Mouse (Mus musculus): Measurements from ENCODE around the gene Otop3.
A peak's percentile ranks its signal among the peaks of the same experiment; 100 is the strongest.

Gene Otop3

DNA sequence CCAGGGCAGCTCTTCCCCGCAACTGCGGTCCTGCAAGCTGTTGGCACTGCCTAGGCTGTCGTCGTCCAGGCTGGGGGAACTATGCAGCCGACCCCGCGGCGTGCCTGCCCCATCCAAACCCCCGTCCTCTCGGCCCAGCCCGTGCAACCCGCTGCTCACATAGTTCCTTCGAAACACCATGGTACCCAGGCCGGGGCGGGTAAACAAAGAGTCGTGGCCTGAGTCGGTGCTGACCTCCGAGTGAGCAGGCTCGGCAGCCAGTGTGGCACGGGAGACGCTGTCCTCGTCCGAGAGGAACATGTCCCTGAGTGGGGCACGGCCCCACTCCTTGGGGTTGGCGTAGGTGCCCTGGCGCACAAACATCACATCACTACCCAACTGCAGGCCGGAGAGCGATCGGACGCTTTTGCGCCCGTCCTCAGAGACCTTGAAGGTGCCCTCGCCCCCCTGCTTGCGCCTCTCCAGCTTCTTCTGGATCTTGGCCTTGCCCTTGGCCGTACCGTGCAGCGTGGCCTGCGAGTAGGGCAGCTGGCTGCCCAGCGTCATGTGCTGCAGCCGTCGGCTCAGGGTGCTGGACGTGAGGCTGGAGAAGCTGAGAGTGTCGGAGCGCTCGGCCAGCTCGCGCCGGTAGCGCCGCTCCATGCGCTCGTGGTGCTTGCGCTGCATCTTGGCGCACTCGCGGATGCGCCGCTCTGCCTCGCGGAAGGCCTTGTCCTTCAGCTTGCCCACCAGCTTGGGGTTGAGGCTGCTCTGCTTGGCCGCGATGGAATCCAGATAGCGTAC is 16.1 kb upstream of the Otop3 start:
- no peak for DNase-seq (ENCODE audit: low spot score in 2 of 2)

DNA sequence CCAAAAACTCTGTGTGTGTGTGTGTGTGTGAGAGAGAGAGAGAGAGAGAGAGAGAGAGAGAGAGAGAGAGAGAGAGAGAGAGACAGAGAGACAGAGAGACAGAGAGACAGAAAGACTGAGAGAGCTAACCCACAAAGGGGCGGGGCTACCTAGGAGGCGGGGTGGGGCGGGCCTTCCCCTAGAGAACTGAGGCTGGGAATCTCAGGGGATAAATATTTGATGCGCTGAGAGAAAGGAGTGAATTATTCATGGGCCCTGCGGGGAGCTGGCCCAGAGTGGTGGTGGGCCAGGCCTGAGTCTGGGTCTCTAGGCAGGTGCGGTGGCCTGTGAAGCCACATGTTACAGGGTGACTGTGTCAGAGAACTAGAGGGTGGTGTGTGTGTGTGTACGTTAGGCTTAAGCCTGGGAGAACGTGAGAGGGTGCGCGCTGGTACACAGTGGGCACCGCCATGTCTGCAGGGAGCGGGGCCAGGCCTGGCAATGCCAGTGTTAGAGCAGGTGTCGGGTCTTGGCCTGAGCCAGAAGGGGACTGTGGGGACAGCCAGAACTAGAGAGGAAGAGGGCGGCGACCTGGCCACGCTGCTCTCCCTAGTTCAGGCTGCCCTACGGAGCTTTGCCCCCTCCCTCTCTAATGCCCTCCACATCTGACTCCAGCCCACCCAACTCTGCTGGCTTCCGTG is 14.7 kb upstream of the Otop3 start:
- DNase-seq (ENCODE audit: low spot score in 2 of 2) = no peak

DNA sequence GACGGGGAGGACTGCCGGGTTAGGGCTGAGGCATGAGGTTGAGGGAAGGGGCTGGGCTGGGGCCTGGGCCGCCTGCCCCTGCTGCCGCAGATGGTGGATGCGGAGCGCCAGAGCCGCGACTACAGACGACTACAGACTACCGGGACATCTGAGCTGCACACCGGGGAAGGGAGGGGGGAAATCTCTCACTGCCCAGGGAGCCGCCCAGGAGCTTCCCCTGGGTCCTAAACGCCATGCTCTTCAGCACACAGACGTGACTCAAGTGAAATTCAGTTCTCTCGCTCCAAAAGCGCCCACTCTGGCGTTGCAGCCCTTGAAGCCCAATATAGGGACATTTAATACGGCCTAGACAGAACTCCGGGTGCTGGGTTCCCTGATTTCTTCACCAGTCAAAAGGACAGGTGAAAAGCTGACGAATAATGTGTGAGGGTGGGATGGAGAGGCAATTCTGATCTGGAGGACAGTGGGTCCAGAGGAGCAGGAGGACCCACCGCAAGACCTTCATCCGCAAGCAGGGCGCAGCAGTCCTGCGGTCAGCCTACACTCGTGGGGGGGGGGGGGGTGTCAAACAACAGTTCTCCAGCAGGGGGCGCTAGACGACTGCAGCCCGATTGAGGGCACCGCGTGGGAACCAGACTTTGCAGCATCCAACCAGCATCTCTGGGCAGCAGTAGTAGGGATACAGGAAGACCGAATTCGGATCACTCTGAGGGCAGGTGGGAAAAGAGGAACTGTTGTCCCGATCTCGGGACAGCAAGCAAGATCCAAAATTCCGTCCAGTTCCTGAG is 12.4 kb upstream of the Otop3 start, which contains the start of gene Ush1g:
Ush1g (minus strand) TSS at position 136 of the 788 bp plus-strand sequence.
- DNase-seq (ENCODE audit: low spot score in 2 of 2) = peak; percentile 44 to 55

DNA sequence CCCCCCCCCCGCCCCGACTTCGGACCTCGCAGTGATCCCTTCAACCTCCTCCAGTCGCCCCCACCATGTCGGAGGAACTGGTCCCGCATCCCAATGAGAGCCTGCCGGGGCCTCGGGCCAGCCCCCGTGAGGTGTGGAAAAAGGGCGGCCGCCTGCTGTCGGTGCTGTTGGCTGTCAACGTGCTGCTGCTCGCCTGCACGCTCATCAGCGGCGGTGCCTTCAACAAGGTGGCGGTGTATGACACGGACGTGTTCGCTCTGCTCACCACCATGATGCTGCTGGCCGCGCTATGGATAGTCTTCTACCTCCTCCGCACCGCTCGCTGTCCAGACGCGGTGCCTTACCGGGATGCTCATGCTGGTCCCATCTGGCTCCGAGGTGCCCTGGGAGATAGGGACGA is 11.2 kb upstream of the Otop3 start:
- DNase-seq (ENCODE audit: low spot score in 2 of 2) = no peak

DNA sequence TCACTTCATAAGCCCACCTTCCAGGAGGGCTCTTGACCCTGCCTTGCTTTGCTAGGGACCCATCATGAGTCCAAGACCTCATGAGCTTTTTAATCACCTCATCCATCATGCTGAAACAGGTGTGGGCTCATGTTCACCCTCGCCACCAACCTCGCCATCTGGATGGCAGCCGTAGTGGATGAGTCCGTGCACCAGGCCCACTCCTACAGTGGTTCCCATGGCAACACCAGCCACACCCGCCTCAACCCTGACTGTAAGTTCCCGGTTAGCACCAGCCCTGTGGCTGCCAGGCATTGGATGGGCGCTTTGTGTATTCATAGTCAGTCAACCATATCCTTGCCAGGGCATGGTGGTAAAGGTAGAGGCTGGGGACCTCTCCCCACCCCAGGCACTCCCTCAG is 7.8 kb upstream of the Otop3 start:
- DNase-seq (ENCODE audit: low spot score in 2 of 2) = no peak

DNA sequence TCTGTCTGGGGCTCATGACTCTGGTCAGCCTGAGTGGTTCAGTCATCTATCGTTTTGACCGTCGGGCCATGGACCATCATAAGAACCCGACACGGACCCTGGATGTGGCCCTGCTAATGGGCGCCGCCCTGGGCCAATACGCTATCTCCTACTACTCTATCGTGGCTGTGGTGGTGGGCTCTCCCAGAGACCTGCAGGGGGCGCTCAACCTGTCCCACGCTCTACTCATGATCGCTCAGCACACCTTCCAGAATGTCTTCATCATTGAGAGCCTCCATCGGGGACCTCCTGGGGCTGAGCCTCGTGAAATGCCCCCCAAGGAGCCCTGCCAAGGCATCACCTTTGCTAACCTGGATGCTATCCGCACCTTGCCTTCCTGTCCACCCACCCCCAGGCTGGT is 5.2 kb upstream of the Otop3 start:
- DNase-seq (ENCODE audit: low spot score in 2 of 2) = no peak

DNA sequence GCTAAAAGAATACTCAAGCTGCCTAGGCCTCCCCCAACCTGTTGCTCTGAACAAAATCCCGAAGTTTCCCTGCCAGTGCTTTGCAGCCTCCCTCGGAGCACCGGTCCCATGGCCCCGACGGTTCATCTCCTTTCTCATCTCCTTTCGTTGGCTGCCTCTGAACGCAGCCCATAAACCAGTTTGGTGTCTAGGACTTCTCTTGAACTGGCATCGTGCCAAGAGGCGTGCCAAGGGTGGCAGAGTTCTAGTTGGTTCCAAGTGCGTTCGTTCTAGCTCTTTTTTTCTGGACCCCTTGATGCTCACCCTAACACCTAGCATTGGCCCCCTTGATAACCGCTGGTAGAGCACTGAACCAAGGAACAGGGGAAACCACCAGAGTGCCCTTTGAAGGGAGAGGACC is 692 bp downstream of the Otop3 start:
- no peak for DNase-seq (ENCODE audit: low spot score in 2 of 2)

DNA sequence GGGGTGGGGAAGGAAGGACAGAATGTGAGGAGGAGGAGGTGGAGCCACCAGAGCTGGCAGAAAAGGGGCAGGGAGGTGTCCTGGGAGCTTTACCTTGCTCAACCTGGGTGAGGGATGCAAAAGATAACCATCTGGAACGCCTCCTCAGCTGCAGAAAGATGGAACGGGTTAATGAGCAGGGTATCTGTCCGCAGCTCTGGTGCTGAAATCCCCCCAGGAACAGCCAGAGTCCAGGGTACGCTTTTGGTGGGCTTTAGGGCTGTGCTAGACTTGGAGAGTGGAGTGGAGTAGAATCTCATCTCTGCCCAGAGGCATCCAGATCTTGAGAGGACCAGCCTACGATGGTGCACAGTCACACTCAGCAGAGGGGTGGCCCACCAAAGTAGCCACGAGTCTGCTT is 1.6 kb downstream of the Otop3 start:
- DNase-seq (ENCODE audit: low spot score in 2 of 2) = no peak

DNA sequence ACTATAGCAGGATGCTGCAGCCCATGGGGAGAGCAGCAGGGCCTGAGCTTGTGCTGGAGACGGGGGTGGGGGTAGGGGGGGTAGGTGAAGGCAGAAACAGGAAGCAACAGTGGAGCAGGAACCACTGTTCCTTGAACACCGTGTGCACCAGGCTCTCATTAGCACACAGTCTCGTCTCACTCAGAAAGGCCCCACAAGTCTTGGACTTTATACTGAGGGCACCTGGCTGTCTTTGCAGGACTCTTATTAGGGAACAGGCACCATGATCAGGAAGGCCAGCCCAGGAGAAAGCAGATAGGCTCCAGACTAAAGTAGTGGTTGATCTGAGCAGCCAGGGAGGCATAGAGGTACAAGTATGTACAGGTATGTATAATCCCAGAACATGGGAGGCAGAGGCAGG is 2.8 kb downstream of the Otop3 start:
- DNase-seq (ENCODE audit: low spot score in 2 of 2) = no peak

DNA sequence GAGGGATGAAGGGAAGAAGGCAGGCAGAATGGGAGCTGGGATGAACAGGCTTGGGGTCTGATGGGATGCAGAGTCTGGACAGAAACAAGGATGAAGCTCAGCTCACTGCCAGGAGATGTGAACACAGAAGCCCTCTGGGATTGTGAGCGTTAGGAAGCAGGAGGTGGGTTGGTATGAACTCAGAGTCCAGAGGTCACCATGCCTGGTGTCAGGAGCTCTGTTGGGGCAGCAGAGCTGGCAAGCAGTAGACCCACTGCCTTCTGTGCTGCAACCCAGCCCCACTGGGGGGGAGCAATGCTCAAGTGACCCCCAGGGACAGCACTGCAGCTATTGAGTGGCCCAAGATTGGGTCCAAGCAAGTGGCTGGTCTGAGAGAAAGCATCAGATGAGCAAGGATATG is 3.3 kb downstream of the Otop3 start:
- no peak for DNase-seq (ENCODE audit: low spot score in 2 of 2)

DNA sequence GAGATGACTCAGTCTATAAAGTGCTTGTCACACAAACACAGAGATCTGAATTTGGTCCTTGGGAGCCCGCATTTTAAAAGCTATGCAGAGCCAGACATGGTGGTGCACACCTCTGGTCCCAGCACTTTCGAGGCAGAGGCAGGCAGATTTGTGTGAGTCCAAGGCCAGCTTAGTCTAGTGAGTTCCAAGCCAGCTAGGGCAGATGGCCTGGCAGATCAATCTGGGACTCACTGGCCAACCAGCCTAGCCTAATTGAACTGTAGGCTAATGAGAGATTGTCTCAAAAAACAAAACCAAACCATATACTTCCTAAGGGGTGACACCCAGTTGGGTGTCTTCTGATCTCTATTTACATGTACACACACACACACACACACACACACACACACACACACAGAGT is 6.7 kb downstream of the Otop3 start:
- DNase-seq (ENCODE audit: low spot score in 2 of 2) = no peak

DNA sequence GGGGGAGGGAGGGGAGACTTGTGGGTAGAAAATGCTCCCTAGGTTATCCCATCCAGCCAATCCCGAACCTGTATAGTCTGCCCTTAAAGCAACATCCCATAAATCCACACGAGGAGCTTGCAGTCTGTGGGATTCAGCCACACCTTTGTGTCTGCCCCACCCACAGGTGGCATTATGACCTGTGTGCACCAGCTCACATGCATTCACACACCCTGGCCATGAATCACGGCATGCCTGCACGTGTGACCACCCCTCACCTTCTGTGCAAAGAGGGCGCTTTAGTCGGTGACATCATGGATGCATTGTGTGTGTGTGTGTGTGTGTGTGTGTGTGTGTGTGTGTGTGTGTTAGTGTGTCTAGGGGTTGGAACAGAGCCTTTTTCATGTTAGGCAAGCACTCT is 7.3 kb downstream of the Otop3 start:
- no peak for DNase-seq (ENCODE audit: low spot score in 2 of 2)

DNA sequence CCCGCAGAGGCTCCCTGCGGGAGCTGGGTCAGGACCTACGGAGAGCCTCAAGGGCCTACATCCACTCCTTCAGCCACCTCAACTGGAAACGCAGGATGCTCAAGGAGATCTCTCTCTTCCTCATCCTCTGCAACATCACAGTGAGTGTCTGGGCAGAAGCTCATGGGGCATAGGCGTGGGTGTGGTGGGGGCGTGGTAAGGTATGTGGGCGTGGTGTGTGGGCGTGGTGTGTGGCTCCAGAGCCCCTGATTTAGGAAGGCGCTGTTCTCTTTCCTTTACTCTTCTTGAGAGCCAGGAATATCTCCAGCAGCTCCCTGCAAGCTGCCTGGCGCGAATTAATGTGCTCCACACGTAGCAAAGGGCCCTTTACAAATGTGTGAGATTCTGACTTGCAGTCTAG is 10.4 kb downstream of the Otop3 start:
- no peak for DNase-seq (ENCODE audit: low spot score in 2 of 2)

DNA sequence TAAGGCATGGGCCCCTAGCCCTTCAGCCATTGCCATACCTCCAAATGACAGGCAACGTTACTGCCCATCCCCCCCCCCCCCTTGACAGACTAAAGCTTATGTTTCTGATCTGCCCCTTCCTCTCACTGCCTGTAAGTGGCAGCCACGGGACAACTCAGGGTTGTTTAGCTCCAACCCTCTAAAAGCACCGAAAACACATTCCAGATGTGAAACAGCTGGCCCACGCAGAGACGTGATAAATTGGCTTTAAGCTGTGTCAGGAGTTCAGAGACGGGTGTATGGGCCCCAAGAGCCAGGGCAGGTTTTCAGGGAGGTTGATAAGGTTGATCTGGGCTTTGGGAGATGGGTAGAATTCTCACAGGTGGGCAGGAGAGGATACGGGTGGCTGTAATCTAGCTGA is 11.0 kb downstream of the Otop3 start:
- DNase-seq (ENCODE audit: low spot score in 2 of 2) = no peak

DNA sequence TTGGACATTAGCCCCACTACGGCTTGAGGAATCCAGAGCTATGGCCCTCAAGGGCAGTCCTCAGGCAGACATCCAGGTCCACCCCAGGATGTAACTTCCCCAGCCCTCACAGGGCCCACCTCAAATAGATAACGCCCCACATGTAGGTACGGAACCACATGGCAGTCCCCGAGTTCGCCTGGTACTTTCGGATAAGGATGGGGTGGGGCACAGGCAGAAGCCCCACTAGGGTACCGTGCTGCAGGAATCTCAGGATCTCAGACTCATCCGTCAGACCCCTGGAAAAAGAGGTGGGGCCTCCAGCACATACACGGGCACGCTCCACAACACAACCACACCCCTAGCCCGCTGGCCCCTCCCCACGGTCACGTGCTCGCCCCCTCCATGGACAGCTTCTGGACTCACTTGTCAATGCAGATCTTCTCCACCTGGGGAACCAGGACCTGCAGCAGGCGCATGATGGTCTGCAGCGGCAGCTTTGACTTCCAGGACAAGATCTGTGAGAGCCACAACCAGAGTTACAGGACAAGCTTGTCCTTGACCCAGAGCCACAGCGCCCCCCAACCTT is 14.2 kb downstream of the Otop3 start:
- no peak for DNase-seq (ENCODE audit: low spot score in 2 of 2)

DNA sequence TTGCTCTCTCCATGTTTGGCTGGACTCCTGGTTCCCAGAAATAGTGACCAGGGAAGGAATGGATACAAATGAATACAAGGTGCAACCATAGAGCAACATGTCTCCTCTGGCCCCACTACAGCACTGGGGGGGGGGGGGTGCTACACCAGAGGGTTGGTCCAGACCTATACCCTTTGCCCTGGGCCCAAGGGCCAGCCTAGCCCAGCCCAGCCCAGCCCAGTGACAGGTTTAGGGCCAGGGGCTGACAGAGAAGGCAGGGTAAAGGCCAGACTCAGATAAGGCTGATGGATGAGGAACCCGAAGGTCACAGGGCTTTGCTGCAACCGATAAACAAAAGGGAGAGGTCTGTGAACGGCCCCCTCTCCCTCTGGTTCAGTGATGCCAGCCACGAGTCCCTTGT is 15.4 kb downstream of the Otop3 start:
- DNase-seq (ENCODE audit: low spot score in 2 of 2) = no peak

DNA sequence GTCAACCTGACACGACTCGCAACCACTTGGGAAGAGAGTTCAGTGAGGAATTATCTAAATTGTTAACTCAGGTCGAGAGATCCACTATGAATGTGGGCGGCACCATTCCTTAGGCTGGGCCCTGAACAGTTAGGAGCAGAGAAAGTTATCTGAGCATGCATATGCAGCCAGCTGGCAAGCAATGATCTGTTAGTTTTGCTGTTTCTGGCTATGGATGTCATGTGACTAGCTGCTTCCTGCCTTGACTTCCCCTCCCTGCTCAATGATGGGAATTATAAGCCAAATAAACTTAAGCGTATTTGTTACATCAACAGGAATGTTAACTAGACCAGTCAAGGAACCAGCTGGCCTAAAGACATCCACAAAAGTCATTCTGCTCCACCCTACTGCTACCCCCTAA is 18.8 kb downstream of the Otop3 start:
- no peak for DNase-seq (ENCODE audit: low spot score in 2 of 2)

DNA sequence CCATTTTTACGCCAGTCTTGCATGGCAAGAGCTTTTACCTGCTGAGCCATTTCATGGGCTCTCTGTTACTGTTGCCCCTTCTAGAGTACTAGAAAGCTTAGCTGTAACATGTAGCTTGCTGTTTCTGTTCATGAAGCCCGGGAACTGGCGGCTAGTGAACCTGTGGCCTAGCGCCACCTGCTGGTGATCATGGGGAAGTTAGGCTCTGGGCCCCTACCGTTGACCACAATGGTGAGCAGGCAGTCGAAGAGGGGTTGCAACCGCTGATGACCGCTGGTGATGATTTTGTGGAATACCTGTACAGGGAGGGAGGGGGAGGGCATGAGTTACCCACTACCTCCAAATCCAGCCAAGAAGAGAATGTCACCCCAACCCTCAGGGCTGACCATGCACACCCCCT is 19.7 kb downstream of the Otop3 start:
- DNase-seq (ENCODE audit: low spot score in 2 of 2) = peak; percentile 59 to 66

DNA sequence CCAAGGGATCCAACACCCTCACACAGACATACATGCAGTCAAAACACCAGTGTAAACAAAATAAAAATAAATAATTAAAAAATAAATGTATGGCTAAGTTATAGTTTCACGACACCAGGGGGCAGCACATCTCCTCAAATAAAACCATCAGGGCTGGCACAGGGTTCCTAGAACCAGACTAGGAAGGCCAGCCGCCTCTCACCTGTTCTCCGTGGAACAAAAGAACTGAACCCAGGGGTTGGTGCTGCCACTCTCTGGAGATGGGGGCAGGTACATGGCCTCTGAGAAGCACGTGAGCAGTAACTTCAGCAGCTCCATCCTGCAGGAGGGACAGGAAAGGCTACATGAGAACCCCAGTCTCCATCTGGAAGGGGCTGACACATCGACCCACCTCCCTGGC is 23.9 kb downstream of the Otop3 start:
- peak; percentile 63 to 77 for DNase-seq (ENCODE audit: low spot score in 2 of 2)

DNA sequence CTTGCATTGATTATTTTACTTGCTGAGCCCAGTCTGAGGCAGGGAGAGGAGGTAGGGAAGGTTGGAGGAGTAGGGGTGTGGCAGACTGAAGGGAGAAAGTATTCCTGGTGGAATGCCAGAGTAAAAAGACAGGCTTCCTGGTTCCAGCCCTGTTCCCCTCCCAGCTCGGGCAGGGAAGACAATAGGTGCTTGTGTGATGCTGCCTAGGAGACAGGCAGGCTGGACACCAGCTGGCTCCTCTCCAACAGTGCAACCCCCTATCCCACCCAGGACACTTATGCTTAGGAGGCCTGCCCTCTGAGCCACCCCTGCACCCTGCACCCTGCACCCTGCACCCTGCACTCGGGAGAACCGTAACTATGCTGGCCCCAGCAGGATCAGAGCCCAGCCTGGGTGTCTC is 24.8 kb downstream of the Otop3 start:
- no peak for DNase-seq (ENCODE audit: low spot score in 2 of 2)

DNA sequence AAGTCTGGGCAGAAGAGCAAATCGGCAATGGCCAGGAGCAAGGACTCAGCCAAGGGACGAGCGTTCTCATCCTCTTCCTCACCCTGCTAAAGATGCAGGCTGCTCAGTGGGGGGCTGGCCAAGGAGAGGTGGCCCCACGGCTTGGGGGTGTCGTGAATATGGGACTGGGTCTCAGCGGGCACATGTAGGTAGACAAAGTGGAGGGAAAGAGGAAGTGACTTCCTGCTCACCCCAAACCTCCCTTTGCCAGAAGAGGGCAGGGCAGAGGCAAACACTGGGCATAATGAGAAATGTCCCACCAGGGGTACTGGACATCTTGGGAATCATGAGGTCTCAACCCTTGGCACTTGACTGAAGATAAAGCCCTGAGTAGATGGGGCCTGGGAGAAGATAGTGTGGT is 25.2 kb downstream of the Otop3 start:
- no peak for DNase-seq (ENCODE audit: low spot score in 2 of 2)

DNA sequence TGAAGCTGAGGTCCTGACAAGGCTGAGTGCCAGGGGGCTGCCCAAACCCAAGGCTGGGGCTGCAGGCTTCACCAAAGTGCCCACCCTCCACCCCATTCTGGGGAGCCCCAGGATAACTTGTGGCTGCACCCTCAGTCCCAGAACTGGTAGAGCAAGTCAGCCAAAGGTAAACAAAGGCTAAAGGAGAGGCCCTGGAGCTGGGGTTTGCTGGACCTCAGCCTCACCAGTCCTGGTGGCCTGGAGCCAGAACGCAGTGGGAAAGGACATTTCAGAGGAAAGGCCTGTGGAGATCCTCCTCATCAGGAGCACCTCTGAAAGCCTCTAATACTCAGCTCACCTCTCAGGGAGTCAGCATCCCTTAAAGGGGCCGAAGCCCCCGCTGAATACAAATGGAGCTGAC is 29.6 kb downstream of the Otop3 start:
- no peak for DNase-seq (ENCODE audit: low spot score in 2 of 2)
